20 mouse cellular contexts compared by ENCODE assay signal in the genomic region with DNA sequence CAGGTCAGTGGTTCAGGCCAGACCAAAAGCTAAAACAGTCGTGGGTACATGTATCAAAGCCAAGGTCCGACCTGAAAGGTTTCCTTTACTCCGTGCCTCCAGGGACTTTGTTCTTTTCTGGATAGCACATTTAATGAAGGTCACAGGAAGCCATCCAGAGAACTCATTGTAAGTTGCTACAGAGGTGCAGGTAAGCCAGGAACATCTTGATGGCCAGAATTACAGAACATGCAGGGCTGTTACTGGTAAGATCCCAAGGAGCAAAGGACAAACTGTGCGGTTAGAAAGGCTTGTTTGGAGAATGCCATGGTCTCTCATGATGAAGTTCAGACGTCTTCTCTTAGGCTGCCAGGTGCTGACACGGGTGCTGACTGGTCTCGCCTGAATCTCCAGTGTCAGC.
"Had no signal": no experiment of that assay in that cellular context is flagged by ENCODE, and none has a peak within 500 bp of the region (broad histone marks: within the 10 kb centered on the region; RNA-seq: fewer than 3 reads in every experiment).

No protein-coding gene starts in this region.

- H3K36me3 ChIP-seq: intestine, embryonic 15.5 days; liver, embryonic 15.5 days; midbrain, embryonic 15.5 days; neural tube, embryonic 13.5 days had no signal

- H3K4me3 ChIP-seq: intestine, embryonic 15.5 days; layer of hippocampus, adult 2 months; liver, embryonic 15.5 days; megakaryocyte, embryonic 14.5 days; midbrain, embryonic 10.5 days; midbrain, embryonic 15.5 days; neural tube, embryonic 13.5 days had no signal

- ATAC-seq: intestine, embryonic 15.5 days; lung, postnatal 0 days; midbrain, embryonic 15.5 days had no signal

- H3K4me2 ChIP-seq: intestine, embryonic 15.5 days; liver, embryonic 11.5 days; liver, embryonic 15.5 days; lung, embryonic 14.5 days; midbrain, embryonic 15.5 days; neural tube, embryonic 13.5 days had no signal

- H3K9me3 ChIP-seq: intestine, embryonic 15.5 days; liver, embryonic 15.5 days; megakaryocyte, embryonic 14.5 days; midbrain, embryonic 10.5 days; midbrain, embryonic 15.5 days; neural tube, embryonic 13.5 days had no signal

- H3K9ac ChIP-seq: intestine, embryonic 15.5 days; liver, embryonic 15.5 days; lung, embryonic 14.5 days; midbrain, embryonic 15.5 days; neural tube, embryonic 13.5 days had no signal

- H3K27ac ChIP-seq: intestine, embryonic 15.5 days; kidney, postnatal 0 days; layer of hippocampus, adult 2 months; liver, embryonic 15.5 days; midbrain, embryonic 10.5 days; midbrain, embryonic 15.5 days; neural tube, embryonic 13.5 days; stomach, postnatal 0 days had no signal

- DNase-seq: kidney, adult 11 months; kidney, postnatal 25 days; layer of hippocampus, adult 9-11 months; lung, embryonic 14.5 days; lung, postnatal 36 days; right cerebral cortex, postnatal 4 days; thymus, adult 2 months; thymus, postnatal 14 days; thymus, postnatal 4 days had no signal
